Mouse (Mus musculus) macrophage (primary cell): ENCODE measurements at regions not wholly inside any gene's neighbourhood (a gene's known extent, or its start where the extent isn't known, plus 50 kb on each side); places are given as distances from the start of the nearest gene placed in this dataset.

Experiments used
- H3K27ac ChIP-seq: fragments of 350-480 bp; formaldehyde crosslinking; 2 replicates; pipeline ENCODE4 v1.9.0; 2021
- H3K36me3 ChIP-seq: fragments of 350-480 bp; formaldehyde crosslinking; 2 replicates; pipeline ENCODE4 v1.9.0; 2021; ENCODE audit errors: inconsistent target
- H3K4me3 ChIP-seq: fragments of 350-480 bp; formaldehyde crosslinking; 2 replicates; pipeline ENCODE4 v1.9.0; 2021; ENCODE audit errors: inconsistent target
- H3K79me2 ChIP-seq: fragments of 350-480 bp; formaldehyde crosslinking; 2 replicates; pipeline ENCODE4 v1.9.0; 2021; ENCODE audit errors: inconsistent target
- WGBS: methylation state at CpG from one replicate; pipeline ENCODE4 v1.1.7; 2026; ENCODE audit warnings: inconsistent platforms; ENCODE audit not compliant: missing documents; 5-methylcytosine and 5-hydroxymethylcytosine counted together

GRCm38 (mm10) chr1:39122316-39123015 is 71.1 kb upstream of the Npas2 start:
- Histone ChIP-seq H3K27ac (no peak overlapping the region), H3K79me2 (no peaks in the 10 kb centered on the region)
- 88% methylated on average over 8 of the region's 8 CpGs for WGBS

DNA sequence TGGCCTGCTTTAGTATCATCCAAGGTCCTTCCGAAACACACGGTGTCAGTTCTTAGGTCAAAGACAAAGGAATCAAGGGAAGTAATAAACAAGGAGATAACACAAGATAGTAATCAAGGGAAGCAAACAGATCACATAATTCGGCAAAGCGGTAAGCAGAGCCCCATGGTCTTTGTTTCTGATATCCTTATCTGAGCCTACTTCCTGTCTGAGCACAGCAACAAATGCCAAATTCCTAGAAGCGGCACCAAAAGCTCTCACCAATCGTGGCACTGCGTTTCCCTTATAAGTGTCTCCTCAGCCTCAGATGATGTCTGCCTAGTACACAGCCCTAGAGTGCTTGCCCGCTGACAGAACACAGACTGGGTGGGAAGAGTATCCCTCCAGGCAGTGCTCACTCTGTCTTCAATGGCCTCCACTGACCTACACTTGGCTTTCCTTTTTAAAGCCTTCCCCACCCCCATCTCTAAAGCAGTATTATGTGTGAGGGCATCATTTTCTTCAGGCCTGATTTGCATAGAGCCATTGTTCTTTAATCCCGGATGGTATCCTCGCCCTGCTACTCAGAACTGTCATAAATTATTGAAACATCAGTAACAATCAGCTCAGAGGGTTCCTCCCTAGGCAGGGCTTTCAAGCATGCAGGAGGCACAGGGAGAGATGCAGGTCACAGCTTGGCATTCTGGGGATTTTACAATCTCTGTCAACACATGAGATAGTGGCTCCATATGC is 70.3 kb upstream of the Npas2 start:
- no peak overlapping the region for H3K27ac ChIP-seq
- H3K79me2 ChIP-seq = no peaks in the 10 kb centered on the region
- WGBS = 76% methylated on average over 10 of the region's 10 CpGs
- no peak overlapping the region for H3K4me3 ChIP-seq
- H3K36me3 ChIP-seq = no peaks in the 10 kb centered on the region

More at GRCm38 (mm10) chr1:39122316-39123015, 71.1 kb upstream of the Npas2 start:
- H3K4me3 ChIP-seq = no peak overlapping the region
- no peaks in the 10 kb centered on the region for H3K36me3 ChIP-seq

DNA sequence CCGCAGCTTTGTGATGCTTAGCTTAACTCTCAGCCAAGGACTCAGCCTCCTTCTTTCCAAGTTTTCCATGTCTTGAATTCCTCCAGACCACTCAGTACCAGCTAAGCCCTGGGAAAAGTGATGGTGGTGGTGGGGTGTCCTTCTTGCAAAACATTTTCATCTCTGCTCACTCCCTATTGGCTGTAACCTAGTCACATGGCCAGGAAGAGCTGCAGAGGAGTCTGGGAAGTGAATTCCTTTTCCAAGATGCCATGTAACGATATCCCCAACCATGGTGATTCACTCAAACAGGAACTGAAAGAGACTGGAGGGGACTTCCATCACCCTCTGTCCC is 69.8 kb upstream of the Npas2 start:
- Histone ChIP-seq H3K4me3 (no peak overlapping the region), H3K36me3 (no peaks in the 10 kb centered on the region), H3K79me2 (no peaks in the 10 kb centered on the region), H3K27ac (no peak overlapping the region)
- WGBS = 89% methylated on average over 2 of the region's 2 CpGs

- no peaks in the 10 kb centered on the region for H3K36me3 ChIP-seq
- H3K4me3 ChIP-seq = no peak overlapping the region
- no peak overlapping the region for H3K27ac ChIP-seq
- H3K79me2 ChIP-seq = no peaks in the 10 kb centered on the region
- 100% methylated on average over 2 of the region's 2 CpGs for WGBS
Measured at GRCm38 (mm10) chr1:39134521-39134920, 59.0 kb upstream of the Npas2 start.

- Histone ChIP-seq H3K36me3 (no peaks in the 10 kb centered on the region), H3K4me3 (no peak overlapping the region), H3K27ac (no peak overlapping the region), H3K79me2 (no peaks in the 10 kb centered on the region)
- WGBS = 96% methylated on average over 2 of the region's 2 CpGs
Measured at GRCm38 (mm10) chr1:39143054-39143453, 50.5 kb upstream of the Npas2 start.

GRCm38 (mm10) chr1:39143626-39144025 is 49.9 kb upstream of the Npas2 start:
- Histone ChIP-seq H3K4me3 (no peak overlapping the region), H3K36me3 (no peaks in the 10 kb centered on the region), H3K27ac (no peak overlapping the region), H3K79me2 (no peaks in the 10 kb centered on the region)
- WGBS = 88% methylated on average over 5 of the region's 5 CpGs
